Mouse (Mus musculus): Measurements from ENCODE around the gene Kmt2c. TPM values are rescaled to one million over a fixed set of nuclear protein-coding genes. Genes with fewer than 3 reads are reported as not detected.

Gene Kmt2c
- polyA plus RNA-seq, 1 experiment: 37.7 TPM

- H3K4me1 ChIP-seq (ENCODE audit: control insufficient read depth, insufficient read depth, low read length): no peaks in the 10 kb centered on the region
- no peak overlapping the region for H3K27ac ChIP-seq (ENCODE audit: insufficient read depth, low read length)
- TF ChIP-seq POLR2A (IDR thresholded peaks at IDR 0.05; ENCODE audit: extremely low read depth, insufficient read depth, low read length) (no peak), CTCF (IDR thresholded peaks at IDR 0.05; ENCODE audit: extremely low read depth, insufficient read depth, low read length) (no peak)
- H3K4me3 ChIP-seq (ENCODE audit: insufficient read depth, low read length): no peak overlapping the region
Measured at GRCm38 (mm10) chr5:25313881-25314280, 184.7 kb downstream of the Kmt2c start.

GRCm38 (mm10) chr5:25310226-25310625 is 188.4 kb downstream of the Kmt2c start:
- Histone ChIP-seq H3K4me3 (ENCODE audit: insufficient read depth, low read length) (no peak overlapping the region), H3K4me1 (ENCODE audit: control insufficient read depth, insufficient read depth, low read length) (no peaks in the 10 kb centered on the region), H3K27ac (ENCODE audit: insufficient read depth, low read length) (no peak overlapping the region)
- TF ChIP-seq CTCF (IDR thresholded peaks at IDR 0.05; ENCODE audit: extremely low read depth, insufficient read depth, low read length) (no peak), POLR2A (IDR thresholded peaks at IDR 0.05; ENCODE audit: extremely low read depth, insufficient read depth, low read length) (no peak)

GRCm38 (mm10) chr5:25296830-25297229 is 201.8 kb downstream of the Kmt2c start:
- H3K4me1 ChIP-seq (ENCODE audit: control insufficient read depth, insufficient read depth, low read length): peaks cover 7% of the 10 kb centered on the region; the same call in 1 of the 2 replicates
- no peak overlapping the region for H3K4me3 ChIP-seq (ENCODE audit: insufficient read depth, low read length)
- TF ChIP-seq CTCF (IDR thresholded peaks at IDR 0.05; ENCODE audit: extremely low read depth, insufficient read depth, low read length): no peak
- no peak for TF ChIP-seq POLR2A (IDR thresholded peaks at IDR 0.05; ENCODE audit: extremely low read depth, insufficient read depth, low read length)
- no peak overlapping the region for H3K27ac ChIP-seq (ENCODE audit: insufficient read depth, low read length)

GRCm38 (mm10) chr5:25283988-25284387 is 214.6 kb downstream of the Kmt2c start:
- H3K27ac ChIP-seq (ENCODE audit: insufficient read depth, low read length): no peak overlapping the region
- no peaks in the 10 kb centered on the region for H3K4me1 ChIP-seq (ENCODE audit: control insufficient read depth, insufficient read depth, low read length)
- H3K4me3 ChIP-seq (ENCODE audit: insufficient read depth, low read length): no peak overlapping the region
- TF ChIP-seq POLR2A (IDR thresholded peaks at IDR 0.05; ENCODE audit: extremely low read depth, insufficient read depth, low read length) (no peak), CTCF (IDR thresholded peaks at IDR 0.05; ENCODE audit: extremely low read depth, insufficient read depth, low read length) (no peak)

GRCm38 (mm10) chr5:25276365-25276764 is 222.2 kb downstream of the Kmt2c start:
- Histone ChIP-seq H3K27ac (ENCODE audit: insufficient read depth, low read length) (no peak overlapping the region), H3K4me3 (ENCODE audit: insufficient read depth, low read length) (no peak overlapping the region), H3K4me1 (ENCODE audit: control insufficient read depth, insufficient read depth, low read length) (peaks cover 3% of the 10 kb centered on the region)
- TF ChIP-seq CTCF (IDR thresholded peaks at IDR 0.05; ENCODE audit: extremely low read depth, insufficient read depth, low read length) (no peak), POLR2A (IDR thresholded peaks at IDR 0.05; ENCODE audit: extremely low read depth, insufficient read depth, low read length) (no peak)

- H3K4me1 ChIP-seq (ENCODE audit: control insufficient read depth, insufficient read depth, low read length): peaks cover 3% of the 10 kb centered on the region
- H3K27ac ChIP-seq (ENCODE audit: insufficient read depth, low read length): no peak overlapping the region
- no peak overlapping the region for H3K4me3 ChIP-seq (ENCODE audit: insufficient read depth, low read length)
- TF ChIP-seq POLR2A (IDR thresholded peaks at IDR 0.05; ENCODE audit: extremely low read depth, insufficient read depth, low read length) (no peak), CTCF (IDR thresholded peaks at IDR 0.05; ENCODE audit: extremely low read depth, insufficient read depth, low read length) (no peak)
Measured at GRCm38 (mm10) chr5:25275629-25276028, 223.0 kb downstream of the Kmt2c start.

GRCm38 (mm10) chr5:25268258-25268888 is 230.2 kb downstream of the Kmt2c start:
- H3K4me3 ChIP-seq (ENCODE audit: insufficient read depth, low read length): no peak overlapping the region
- no peaks in the 10 kb centered on the region for H3K4me1 ChIP-seq (ENCODE audit: control insufficient read depth, insufficient read depth, low read length)
- H3K27ac ChIP-seq (ENCODE audit: insufficient read depth, low read length): no peak overlapping the region
- TF ChIP-seq CTCF (IDR thresholded peaks at IDR 0.05; ENCODE audit: extremely low read depth, insufficient read depth, low read length): no peak
- no peak for TF ChIP-seq POLR2A (IDR thresholded peaks at IDR 0.05; ENCODE audit: extremely low read depth, insufficient read depth, low read length)

- Histone ChIP-seq H3K4me1 (ENCODE audit: control insufficient read depth, insufficient read depth, low read length) (no peaks in the 10 kb centered on the region), H3K27ac (ENCODE audit: insufficient read depth, low read length) (no peak overlapping the region), H3K4me3 (ENCODE audit: insufficient read depth, low read length) (no peak overlapping the region)
- TF ChIP-seq CTCF (IDR thresholded peaks at IDR 0.05; ENCODE audit: extremely low read depth, insufficient read depth, low read length) (no peak), POLR2A (IDR thresholded peaks at IDR 0.05; ENCODE audit: extremely low read depth, insufficient read depth, low read length) (no peak)
Measured at GRCm38 (mm10) chr5:25262266-25262665, 236.3 kb downstream of the Kmt2c start.

- H3K27ac ChIP-seq (ENCODE audit: insufficient read depth, low read length): no peak overlapping the region
- no peak overlapping the region for H3K4me3 ChIP-seq (ENCODE audit: insufficient read depth, low read length)
- TF ChIP-seq CTCF (IDR thresholded peaks at IDR 0.05; ENCODE audit: extremely low read depth, insufficient read depth, low read length) (no peak), POLR2A (IDR thresholded peaks at IDR 0.05; ENCODE audit: extremely low read depth, insufficient read depth, low read length) (no peak)
- no peaks in the 10 kb centered on the region for H3K4me1 ChIP-seq (ENCODE audit: control insufficient read depth, insufficient read depth, low read length)
Measured at GRCm38 (mm10) chr5:25261452-25261851, 237.1 kb downstream of the Kmt2c start.

GRCm38 (mm10) chr5:25256686-25257085 is 241.9 kb downstream of the Kmt2c start:
- Histone ChIP-seq H3K4me1 (ENCODE audit: control insufficient read depth, insufficient read depth, low read length) (no peaks in the 10 kb centered on the region), H3K27ac (ENCODE audit: insufficient read depth, low read length) (no peak overlapping the region), H3K4me3 (ENCODE audit: insufficient read depth, low read length) (no peak overlapping the region)
- TF ChIP-seq POLR2A (IDR thresholded peaks at IDR 0.05; ENCODE audit: extremely low read depth, insufficient read depth, low read length): no peak
- TF ChIP-seq CTCF (IDR thresholded peaks at IDR 0.05; ENCODE audit: extremely low read depth, insufficient read depth, low read length): no peak

Measured in cortical plate, adult 2 months (tissue).